Mouse (Mus musculus): Measurements from ENCODE around the gene 4933402D24Rik.

The 4933402D24Rik gene

GRCm38 (mm10) chr1:63769167-63769566 is at the start of gene 4933402D24Rik:
4933402D24Rik (minus strand) TSS chr1:63769267.
- no peak for DNase-seq (ENCODE audit: low read depth, low spot score)
- no peaks in the 10 kb centered on the region for H3K36me3 ChIP-seq (ENCODE audit: control insufficient read depth, insufficient read depth, low read length, poor library complexity, severe bottlenecking)
- H3K27me3 ChIP-seq (ENCODE audit: control insufficient read depth, insufficient read depth, low read length, poor library complexity, severe bottlenecking) = no peaks in the 10 kb centered on the region

DNA sequence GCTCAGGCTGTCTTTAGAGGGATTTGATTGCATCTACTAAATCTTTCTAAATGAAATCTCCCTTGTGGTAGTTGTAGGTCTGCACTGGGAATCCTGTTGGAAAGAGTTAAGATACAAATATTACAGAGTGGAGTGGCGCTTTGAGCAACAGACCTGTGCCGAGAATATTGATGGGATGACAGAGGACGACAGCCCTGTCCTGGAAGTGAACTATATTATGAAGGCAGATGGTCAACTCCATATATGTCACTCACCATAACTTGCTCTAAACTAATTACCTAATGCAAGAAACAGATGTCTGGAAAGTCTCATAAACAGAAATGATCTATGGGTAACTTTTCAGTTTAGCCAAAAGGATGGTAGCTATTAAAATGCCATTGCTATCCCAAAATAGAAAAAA is 39.5 kb upstream of the 4933402D24Rik start:
- no peaks in the 10 kb centered on the region for H3K36me3 ChIP-seq (ENCODE audit: control insufficient read depth, insufficient read depth, low read length, poor library complexity, severe bottlenecking)
- DNase-seq (ENCODE audit: low read depth, low spot score) = no peak
- no peaks in the 10 kb centered on the region for H3K27me3 ChIP-seq (ENCODE audit: control insufficient read depth, insufficient read depth, low read length, poor library complexity, severe bottlenecking)

DNA sequence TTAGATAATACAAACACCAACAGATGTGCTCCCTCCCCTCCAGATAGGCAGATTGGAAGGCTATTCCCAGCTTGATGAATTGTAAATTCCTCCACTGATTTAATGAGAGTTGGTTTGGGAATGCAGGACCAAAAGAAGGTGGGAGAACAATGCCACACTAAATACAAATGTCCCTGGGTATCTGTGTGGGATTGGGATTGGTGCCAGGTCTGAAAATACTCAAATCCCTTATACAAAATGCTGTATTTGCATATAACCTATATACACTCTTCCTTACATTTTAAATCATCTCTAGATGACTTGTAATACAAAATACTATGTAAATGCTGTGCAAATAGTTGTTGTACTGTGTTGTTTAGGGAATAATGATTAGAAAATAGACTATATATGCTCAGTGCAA is 36.0 kb upstream of the 4933402D24Rik start:
- H3K36me3 ChIP-seq (ENCODE audit: control insufficient read depth, insufficient read depth, low read length, poor library complexity, severe bottlenecking) = no peaks in the 10 kb centered on the region
- no peak for DNase-seq (ENCODE audit: low read depth, low spot score)
- H3K27me3 ChIP-seq (ENCODE audit: control insufficient read depth, insufficient read depth, low read length, poor library complexity, severe bottlenecking) = no peaks in the 10 kb centered on the region

GRCm38 (mm10) chr1:63794326-63794725 is 25.3 kb upstream of the 4933402D24Rik start:
- no peak for DNase-seq (ENCODE audit: low read depth, low spot score)
- Histone ChIP-seq H3K27me3 (ENCODE audit: control insufficient read depth, insufficient read depth, low read length, poor library complexity, severe bottlenecking) (no peaks in the 10 kb centered on the region), H3K36me3 (ENCODE audit: control insufficient read depth, insufficient read depth, low read length, poor library complexity, severe bottlenecking) (no peaks in the 10 kb centered on the region)

- H3K36me3 ChIP-seq (ENCODE audit: control insufficient read depth, insufficient read depth, low read length, poor library complexity, severe bottlenecking) = no peaks in the 10 kb centered on the region
These were observed 8.0 kb upstream of the 4933402D24Rik start for GRCm38 (mm10) chr1:63776902-63777630.

GRCm38 (mm10) chr1:63776396-63776795 is 7.3 kb upstream of the 4933402D24Rik start:
- no peaks in the 10 kb centered on the region for H3K27me3 ChIP-seq (ENCODE audit: control insufficient read depth, insufficient read depth, low read length, poor library complexity, severe bottlenecking)
- DNase-seq (ENCODE audit: low read depth, low spot score) = no peak

More at GRCm38 (mm10) chr1:63776902-63777630, 8.0 kb upstream of the 4933402D24Rik start:
- DNase-seq (ENCODE audit: low read depth, low spot score) = no peak
- H3K27me3 ChIP-seq (ENCODE audit: control insufficient read depth, insufficient read depth, low read length, poor library complexity, severe bottlenecking) = no peaks in the 10 kb centered on the region

GRCm38 (mm10) chr1:63770309-63770708 is 1.2 kb upstream of the 4933402D24Rik start:
- Histone ChIP-seq H3K27me3 (ENCODE audit: control insufficient read depth, insufficient read depth, low read length, poor library complexity, severe bottlenecking) (no peaks in the 10 kb centered on the region), H3K36me3 (ENCODE audit: control insufficient read depth, insufficient read depth, low read length, poor library complexity, severe bottlenecking) (no peaks in the 10 kb centered on the region)
- no peak for DNase-seq (ENCODE audit: low read depth, low spot score)

More at GRCm38 (mm10) chr1:63776396-63776795, 7.3 kb upstream of the 4933402D24Rik start:
- H3K36me3 ChIP-seq (ENCODE audit: control insufficient read depth, insufficient read depth, low read length, poor library complexity, severe bottlenecking) = no peaks in the 10 kb centered on the region

GRCm38 (mm10) chr1:63768112-63768511 is 955 bp downstream of the 4933402D24Rik start:
- Histone ChIP-seq H3K36me3 (ENCODE audit: control insufficient read depth, insufficient read depth, low read length, poor library complexity, severe bottlenecking) (no peaks in the 10 kb centered on the region), H3K27me3 (ENCODE audit: control insufficient read depth, insufficient read depth, low read length, poor library complexity, severe bottlenecking) (no peaks in the 10 kb centered on the region)
- DNase-seq (ENCODE audit: low read depth, low spot score) = no peak

DNA sequence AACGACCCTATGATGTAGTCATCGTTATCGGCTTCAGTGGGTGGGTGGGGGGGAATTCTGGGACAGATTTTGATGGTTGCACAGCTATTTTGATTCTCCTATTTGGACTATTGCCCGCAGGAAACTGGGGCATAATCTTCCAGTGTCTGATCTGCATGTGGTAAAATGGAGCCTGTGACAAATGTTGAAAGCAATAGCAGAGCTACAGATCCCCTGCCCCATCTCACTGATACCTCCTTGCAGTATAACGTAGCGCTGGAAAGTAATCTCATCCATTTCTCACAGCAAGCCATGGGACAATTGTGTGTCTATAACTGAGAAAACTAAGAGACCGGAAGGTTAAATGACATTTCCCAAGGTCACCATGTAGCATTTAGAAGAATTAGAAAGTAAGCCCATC is 4.7 kb downstream of the 4933402D24Rik start:
- Histone ChIP-seq H3K27me3 (ENCODE audit: control insufficient read depth, insufficient read depth, low read length, poor library complexity, severe bottlenecking) (no peaks in the 10 kb centered on the region), H3K36me3 (ENCODE audit: control insufficient read depth, insufficient read depth, low read length, poor library complexity, severe bottlenecking) (no peaks in the 10 kb centered on the region)
- no peak for DNase-seq (ENCODE audit: low read depth, low spot score)

GRCm38 (mm10) chr1:63763881-63764386 is 5.1 kb downstream of the 4933402D24Rik start:
- no peak for DNase-seq (ENCODE audit: low read depth, low spot score)
- Histone ChIP-seq H3K36me3 (ENCODE audit: control insufficient read depth, insufficient read depth, low read length, poor library complexity, severe bottlenecking) (no peaks in the 10 kb centered on the region), H3K27me3 (ENCODE audit: control insufficient read depth, insufficient read depth, low read length, poor library complexity, severe bottlenecking) (no peaks in the 10 kb centered on the region)

- Histone ChIP-seq H3K36me3 (ENCODE audit: control insufficient read depth, insufficient read depth, low read length, poor library complexity, severe bottlenecking) (no peaks in the 10 kb centered on the region), H3K27me3 (ENCODE audit: control insufficient read depth, insufficient read depth, low read length, poor library complexity, severe bottlenecking) (no peaks in the 10 kb centered on the region)
- DNase-seq (ENCODE audit: low read depth, low spot score) = peak; percentile 35
These were observed 5.8 kb downstream of the 4933402D24Rik start for GRCm38 (mm10) chr1:63763212-63763694.

DNA sequence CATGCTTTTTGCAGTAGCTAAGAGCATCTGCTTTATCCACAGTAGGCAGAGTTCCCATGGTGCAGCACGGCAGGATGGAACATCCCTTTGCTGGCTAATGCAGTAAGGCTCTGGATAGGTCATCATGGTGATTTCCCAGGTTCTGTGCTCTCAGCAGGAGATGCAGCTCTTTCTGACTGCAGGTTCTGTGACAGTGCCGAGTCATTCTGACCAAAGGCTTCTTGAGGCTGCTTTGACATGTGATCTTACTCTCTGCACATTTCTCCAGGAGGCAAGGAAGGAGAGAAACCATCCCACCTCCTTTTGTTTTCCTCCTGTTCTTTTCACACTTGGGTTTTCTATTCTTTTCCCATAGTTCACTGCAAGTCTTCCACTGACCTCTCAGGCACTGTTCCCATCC is 13.1 kb downstream of the 4933402D24Rik start:
- Histone ChIP-seq H3K36me3 (ENCODE audit: control insufficient read depth, insufficient read depth, low read length, poor library complexity, severe bottlenecking) (no peaks in the 10 kb centered on the region), H3K27me3 (ENCODE audit: control insufficient read depth, insufficient read depth, low read length, poor library complexity, severe bottlenecking) (no peaks in the 10 kb centered on the region)
- no peak for DNase-seq (ENCODE audit: low read depth, low spot score)

GRCm38 (mm10) chr1:63730240-63730771 is 38.8 kb downstream of the 4933402D24Rik start, which contains the start of the genes Mdh1b and Fastkd2:
Mdh1b (minus strand) TSS chr1:63730318.
Fastkd2 (plus strand) TSS chr1:63730614.
- H3K36me3 ChIP-seq (ENCODE audit: control insufficient read depth, insufficient read depth, low read length, poor library complexity, severe bottlenecking) = no peaks in the 10 kb centered on the region
- no peaks in the 10 kb centered on the region; the same call in 1 of the 2 replicates for H3K27me3 ChIP-seq (ENCODE audit: control insufficient read depth, insufficient read depth, low read length, poor library complexity, severe bottlenecking)
- peak; percentile 94 for DNase-seq (ENCODE audit: low read depth, low spot score)

DNA sequence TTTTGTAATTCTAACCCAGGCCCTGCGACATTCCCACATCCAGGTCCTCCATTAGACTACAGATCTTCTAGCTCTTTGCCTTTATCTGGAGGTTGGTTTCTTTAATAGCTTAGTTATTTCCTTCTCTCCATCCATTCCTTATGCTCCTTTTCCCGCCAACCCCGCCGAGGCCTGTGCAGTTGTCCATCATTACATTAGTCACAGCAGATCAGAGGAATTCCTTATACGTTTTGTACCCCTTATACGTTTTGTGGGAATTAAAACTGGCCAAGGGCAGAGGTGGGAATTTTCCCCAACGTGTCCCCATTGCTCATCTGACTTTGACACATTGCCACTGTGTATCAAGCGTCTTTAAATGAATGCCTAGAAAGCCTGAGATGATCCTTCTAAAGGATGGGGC is 39.3 kb downstream of the 4933402D24Rik start:
- Histone ChIP-seq H3K36me3 (ENCODE audit: control insufficient read depth, insufficient read depth, low read length, poor library complexity, severe bottlenecking) (no peaks in the 10 kb centered on the region), H3K27me3 (ENCODE audit: control insufficient read depth, insufficient read depth, low read length, poor library complexity, severe bottlenecking) (no peaks in the 10 kb centered on the region; the same call in 1 of the 2 replicates)
- DNase-seq (ENCODE audit: low read depth, low spot score) = no peak

GRCm38 (mm10) chr1:63720161-63720560 is 48.9 kb downstream of the 4933402D24Rik start:
- H3K27me3 ChIP-seq (ENCODE audit: control insufficient read depth, insufficient read depth, low read length, poor library complexity, severe bottlenecking) = no peaks in the 10 kb centered on the region
- H3K36me3 ChIP-seq (ENCODE audit: control insufficient read depth, insufficient read depth, low read length, poor library complexity, severe bottlenecking) = no peaks in the 10 kb centered on the region
- no peak for DNase-seq (ENCODE audit: low read depth, low spot score)

All from splenic B cell, adult 2 months (primary cell).